Mouse (Mus musculus) T-cell, adult 2 months (primary cell): ENCODE data around the gene AC124502.3.

Experiments
- DNase-seq: peaks from one replicate; pipeline ENCODE4 v3.0.0; 2022; ENCODE audit warnings: low spot score

Gene AC124502.3

GRCm38 (mm10) chr19:5058801-5059771 lies 20.4 kb downstream of the AC124502.3 start:
- DNase-seq, result no peak

- DNase-seq, result no peak
Measured at GRCm38 (mm10) chr19:5060365-5061330, 22.0 kb downstream of the AC124502.3 start.

GRCm38 (mm10) chr19:5062041-5062440 lies 23.4 kb downstream of the AC124502.3 start:
- DNase-seq, result no peak

DNA sequence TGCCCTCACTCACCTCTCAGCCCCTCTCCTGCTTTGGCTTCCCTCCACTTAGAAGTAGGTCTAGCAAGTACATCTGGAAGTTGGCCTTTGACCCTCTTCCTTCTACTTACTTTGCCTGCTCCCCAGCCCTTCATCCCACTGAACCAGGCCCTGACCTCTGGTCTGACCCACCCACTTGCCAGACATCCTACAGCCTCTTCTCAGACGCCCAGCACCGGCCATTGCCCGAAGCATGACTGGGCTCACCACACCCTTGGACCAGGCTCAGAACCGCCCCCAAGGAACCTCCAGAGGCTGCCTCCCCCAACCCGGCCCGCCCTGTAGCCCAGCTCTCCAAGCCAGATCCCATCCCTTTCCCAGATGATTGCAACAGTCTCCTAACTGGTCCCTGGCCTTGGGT lies 23.8 kb downstream of the AC124502.3 start:
- DNase-seq, result no peak

DNA sequence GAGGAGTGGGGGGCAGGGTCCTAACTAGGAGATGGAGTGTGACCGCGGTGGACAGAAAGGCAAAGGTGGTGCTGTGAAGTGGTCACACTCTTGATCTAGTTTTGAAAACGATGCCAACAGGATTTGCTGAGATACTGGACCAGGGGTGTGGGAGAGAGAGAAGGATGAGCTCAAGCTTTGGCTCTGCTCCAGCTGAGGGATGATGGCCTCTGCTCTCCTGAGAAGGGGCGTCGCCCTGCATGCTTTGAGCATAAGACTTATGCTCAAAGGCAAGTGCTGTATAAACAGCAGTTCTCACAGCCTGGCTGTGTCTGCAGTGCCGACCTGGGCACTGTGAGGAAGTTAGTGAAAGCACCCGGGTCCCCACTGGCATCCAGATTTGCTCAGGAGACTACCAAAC lies 26.4 kb downstream of the AC124502.3 start:
- DNase-seq, result no peak

DNA sequence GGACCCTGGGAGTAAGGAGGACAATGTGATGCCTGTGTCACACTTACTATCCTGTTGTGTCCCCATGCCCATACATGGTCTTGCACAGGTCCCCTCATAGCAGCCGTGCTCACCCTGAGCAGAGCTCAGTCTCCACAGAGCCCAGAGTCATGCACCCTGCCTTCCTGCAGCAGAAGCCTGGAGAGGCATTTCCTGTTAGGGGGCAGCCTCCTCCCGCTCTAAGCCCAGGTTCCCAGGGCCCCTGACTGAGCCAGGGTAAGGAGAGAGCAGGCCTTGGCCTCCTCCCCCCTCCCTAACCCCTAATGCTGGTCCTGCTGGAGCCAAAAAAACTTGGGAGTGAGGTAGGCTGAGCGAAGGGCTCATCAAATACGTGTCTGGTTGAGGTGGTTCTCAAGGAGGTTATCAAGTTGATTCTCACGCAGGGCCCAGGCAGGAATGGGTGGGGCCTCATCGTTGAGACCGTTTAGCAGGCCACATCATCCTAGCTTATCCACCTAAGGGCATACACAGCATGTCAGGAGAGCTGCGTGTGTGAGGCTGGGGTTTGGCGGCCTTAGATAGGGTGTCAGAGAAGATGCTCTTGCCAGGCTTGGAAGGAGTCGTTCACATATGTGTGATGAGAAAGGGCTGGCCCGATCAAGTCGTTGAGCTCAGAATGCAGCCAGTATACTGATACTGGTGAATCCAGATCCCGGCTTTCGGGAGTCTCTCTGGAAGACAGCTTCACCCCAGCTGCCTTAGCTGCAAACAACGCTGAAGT lies 28.5 kb downstream of the AC124502.3 start:
- no peak for DNase-seq

DNA sequence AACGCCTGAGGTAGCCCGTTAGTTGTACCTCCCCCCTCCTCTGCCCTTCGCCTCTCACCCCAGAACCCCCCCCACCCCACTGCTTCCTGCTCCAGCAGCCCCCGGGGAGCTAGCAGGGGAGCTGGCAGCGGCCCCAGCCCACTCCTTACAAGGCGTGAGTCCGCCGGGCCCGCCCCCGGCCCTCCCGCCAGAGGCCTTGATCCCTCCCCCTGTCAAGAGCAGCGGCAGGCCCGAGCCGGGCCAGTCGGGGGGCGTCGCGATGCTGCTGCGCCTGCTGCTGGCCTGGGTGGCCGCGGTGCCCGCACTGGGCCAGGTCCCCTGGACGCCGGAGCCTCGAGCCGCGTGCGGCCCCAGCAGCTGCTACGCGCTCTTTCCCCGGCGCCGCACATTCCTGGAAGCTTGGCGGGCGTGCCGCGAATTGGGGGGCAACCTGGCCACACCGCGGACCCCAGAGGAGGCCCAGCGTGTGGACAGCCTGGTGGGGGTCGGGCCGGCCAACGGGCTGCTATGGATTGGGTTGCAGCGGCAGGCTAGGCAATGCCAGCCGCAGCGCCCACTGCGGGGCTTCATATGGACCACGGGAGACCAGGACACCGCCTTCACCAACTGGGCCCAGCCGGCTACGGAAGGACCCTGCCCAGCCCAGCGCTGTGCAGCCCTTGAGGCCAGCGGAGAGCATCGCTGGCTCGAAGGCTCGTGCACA lies 29.3 kb downstream of the AC124502.3 start, which contains the start of gene Cd248:
TSS of gene Cd248 (plus strand) at position 212 of the 703 bp plus-strand sequence.
- no peak for DNase-seq

GRCm38 (mm10) chr19:5068570-5069234 lies 30.0 kb downstream of the AC124502.3 start:
- no peak for DNase-seq

GRCm38 (mm10) chr19:5069486-5069885 lies 30.8 kb downstream of the AC124502.3 start:
- DNase-seq, result no peak

DNA sequence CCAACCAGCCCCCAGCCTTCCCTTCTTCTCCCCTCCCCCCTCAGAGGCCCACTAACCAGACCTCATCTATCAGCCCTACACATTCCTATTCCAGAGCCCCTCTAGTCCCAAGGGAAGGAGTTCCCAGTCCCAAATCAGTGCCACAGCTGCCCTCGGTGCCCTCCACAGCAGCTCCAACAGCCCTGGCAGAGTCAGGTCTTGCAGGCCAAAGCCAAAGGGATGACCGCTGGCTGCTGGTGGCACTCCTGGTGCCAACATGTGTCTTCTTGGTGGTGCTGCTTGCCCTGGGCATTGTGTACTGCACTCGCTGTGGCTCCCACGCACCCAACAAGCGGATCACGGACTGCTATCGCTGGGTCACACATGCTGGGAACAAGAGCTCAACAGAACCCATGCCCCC lies 31.3 kb downstream of the AC124502.3 start:
- DNase-seq, result no peak

DNA sequence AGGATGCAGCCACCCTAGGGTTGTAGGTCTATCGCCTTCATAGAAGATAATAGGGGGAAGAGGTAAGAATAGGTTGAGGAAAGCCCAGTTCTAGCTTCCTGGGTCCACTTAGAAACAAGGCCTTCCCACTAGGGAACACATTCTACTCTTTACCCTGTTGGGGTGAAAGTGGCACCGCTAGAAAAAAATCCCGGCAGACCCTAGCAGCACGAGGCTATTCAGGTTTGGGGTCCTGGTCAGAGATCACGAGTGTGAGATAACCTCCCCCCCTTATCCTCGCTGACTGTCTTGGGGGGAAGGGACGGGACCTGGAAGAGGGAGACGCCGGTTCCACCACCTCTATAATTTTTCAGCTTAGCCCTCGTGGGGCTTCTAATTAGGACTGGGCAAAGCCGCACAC lies 32.4 kb downstream of the AC124502.3 start:
- DNase-seq, result no peak

DNA sequence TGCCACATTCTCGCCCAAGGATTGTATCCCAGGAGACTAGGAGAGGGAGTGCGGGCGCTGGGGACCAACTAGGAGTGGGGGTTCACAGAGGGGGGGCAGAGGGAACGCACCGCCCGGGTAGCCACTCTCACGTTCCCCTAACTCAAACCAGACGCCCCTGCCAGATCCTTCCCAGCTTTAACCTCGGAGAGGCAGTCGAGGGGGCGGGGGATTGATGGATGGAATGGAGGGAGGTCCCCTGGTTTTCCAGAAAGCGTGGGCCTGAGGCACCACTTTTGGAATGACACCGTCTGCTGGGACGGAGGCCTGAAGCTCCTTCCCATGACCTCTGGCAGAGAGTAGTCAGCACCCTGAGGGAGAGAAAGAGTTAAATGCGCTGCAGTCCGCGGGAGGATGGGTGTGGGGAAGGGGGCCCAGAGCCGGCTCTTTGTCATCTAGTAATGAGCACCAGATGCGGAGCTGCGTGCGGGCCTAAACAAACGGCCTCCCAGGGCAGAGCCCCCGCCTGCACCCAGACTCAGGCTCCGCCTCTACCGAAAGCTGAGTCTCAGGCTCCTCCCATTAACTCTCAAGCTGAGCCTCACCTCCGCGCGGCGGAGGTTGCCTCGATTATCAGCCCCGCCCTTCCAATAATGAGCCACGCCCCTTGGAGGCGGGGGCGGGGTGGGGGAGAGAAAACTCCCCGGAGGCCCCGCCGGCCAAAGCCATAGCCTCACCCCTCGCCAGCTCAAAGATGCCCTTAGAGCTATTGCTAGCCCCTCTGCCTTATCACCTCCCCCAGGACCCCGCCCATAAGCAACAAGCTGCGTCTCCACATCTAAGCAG lies 33.1 kb downstream of the AC124502.3 start:
- peak; percentile 53 for DNase-seq

- no peak for DNase-seq
Measured at GRCm38 (mm10) chr19:5072389-5073019, 33.8 kb downstream of the AC124502.3 start.

GRCm38 (mm10) chr19:5073028-5073427 lies 34.3 kb downstream of the AC124502.3 start:
- no peak for DNase-seq

- no peak for DNase-seq
Measured at GRCm38 (mm10) chr19:5073518-5073917, 34.8 kb downstream of the AC124502.3 start.

DNA sequence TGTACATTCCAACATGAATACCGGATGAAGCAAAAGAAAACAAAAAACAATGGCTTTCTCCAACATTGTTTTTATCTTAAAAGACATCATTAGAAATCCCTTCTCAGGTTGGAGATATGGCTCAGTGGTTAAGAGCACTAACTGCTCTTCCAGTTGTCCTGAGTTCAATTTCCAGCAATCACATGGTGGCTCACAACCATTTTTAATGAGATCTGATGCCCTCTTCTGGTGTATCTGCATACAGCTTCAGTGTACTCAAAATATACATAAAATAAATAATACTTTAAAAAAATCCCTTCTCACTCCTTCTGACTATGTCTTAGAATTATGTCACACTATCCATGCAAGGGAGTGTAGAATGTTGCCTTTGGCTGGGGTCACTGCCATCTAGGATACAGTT lies 40.6 kb downstream of the AC124502.3 start:
- no peak for DNase-seq

GRCm38 (mm10) chr19:5082005-5082404 lies 43.3 kb downstream of the AC124502.3 start:
- no peak for DNase-seq

DNA sequence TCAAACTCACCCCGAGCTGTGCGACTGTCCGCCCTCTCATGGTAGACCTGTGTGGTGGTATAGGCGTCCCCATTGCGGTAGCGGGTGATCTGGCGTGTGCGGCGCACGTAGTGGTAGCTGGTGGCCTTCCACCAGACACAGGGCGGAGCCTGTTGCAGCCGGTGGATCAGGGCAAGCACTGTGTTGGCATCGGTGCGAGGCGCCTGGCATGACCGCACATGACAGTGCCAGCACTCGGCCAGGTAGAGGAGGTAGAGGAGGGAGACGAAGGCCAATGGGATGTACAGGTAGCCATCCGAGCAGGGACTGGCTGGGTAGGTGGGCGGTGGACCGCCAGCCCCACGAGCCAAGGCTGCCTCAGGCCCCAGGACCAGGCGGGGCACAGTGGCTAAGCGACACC lies 43.9 kb downstream of the AC124502.3 start:
- DNase-seq, result no peak
